Mouse (Mus musculus) intestine, postnatal 0 days (tissue): Measurements from ENCODE around the gene Alox8. TPM values are rescaled to one million over a fixed set of nuclear protein-coding genes. Genes with fewer than 3 reads are reported as not detected.

Source experiments
- ATAC-seq: fragments of 200-750 bp; cut with Nextera tagmentation; 2 replicates; pipeline ENCODE4 v1.8.0; 2017; ENCODE audit warnings: mild to moderate bottlenecking, moderate TSS enrichment, moderate library complexity
- H3K27ac ChIP-seq: fragments of 300-500 bp; sonication (generic); 2 replicates; pipeline ENCODE4 v1.5.1; 2014; ENCODE audit warnings: mild to moderate bottlenecking, low read depth, low read length, moderate library complexity
- H3K27me3 ChIP-seq: fragments of 300-500 bp; sonication (generic); replicated peaks from 2 replicates; pipeline ENCODE4 v1.6.1; 2014; ENCODE audit warnings: low read length, mixed read lengths; ENCODE audit not compliant: control insufficient read depth, insufficient read depth
- H3K36me3 ChIP-seq: fragments of 300-500 bp; sonication (generic); 2 replicates; pipeline ENCODE4 v1.6.1; 2014; ENCODE audit warnings: mild to moderate bottlenecking, moderate library complexity; ENCODE audit not compliant: control insufficient read depth, insufficient read depth
- H3K4me1 ChIP-seq: fragments of 300-500 bp; sonication (generic); replicated peaks from 2 replicates; pipeline ENCODE4 v1.6.1; 2014; ENCODE audit warnings: antibody characterized with exemption, low read length, mixed read lengths; ENCODE audit not compliant: control insufficient read depth, insufficient read depth
- H3K4me2 ChIP-seq: fragments of 300-500 bp; sonication (generic); replicated peaks from 2 replicates; pipeline ENCODE4 v1.6.1; 2014; ENCODE audit warnings: low read depth, mild to moderate bottlenecking, moderate library complexity
- H3K4me3 ChIP-seq: fragments of 300-500 bp; sonication (generic); 2 replicates; pipeline ENCODE4 v1.5.1; 2014; ENCODE audit warnings: low read depth, low read length
- H3K9ac ChIP-seq: fragments of 300-500 bp; sonication (generic); 2 replicates; pipeline ENCODE4 v1.6.1; 2014; ENCODE audit warnings: mild to moderate bottlenecking, low read depth, low read length
- H3K9me3 ChIP-seq: fragments of 300-500 bp; sonication (generic); 2 replicates; pipeline ENCODE4 v1.6.1; 2016; ENCODE audit warnings: mixed run types; ENCODE audit not compliant: control insufficient read depth
- CTCF ChIP-seq: sonication (generic); IDR thresholded peaks from 2 replicates; pipeline ENCODE4 v1.5.1; 2016; ENCODE audit warnings: low read depth, mild to moderate bottlenecking, control low read depth, antibody characterized with exemption, moderate library complexity
- WGBS: fragments of 180-500 bp; shearing (Covaris S2); extraction: QIAGEN DNeasy Blood & Tissue Kit; methylation state at CpG from one replicate; pipeline ENCODE4 v1.1.7; 2014; 5-methylcytosine and 5-hydroxymethylcytosine counted together
- polyA plus RNA-seq: library from polyadenylated mRNA; unstranded; fragments of >200 nt; fragmentation: Nextera tagmentation; extraction: Ambion mirVana; gene quantifications from 2 replicates; pipeline ENCODE4 v1.2.1, GENCODE M21; 2015

Gene Alox8
- polyA plus RNA-seq, 1 experiment from 2014 or later, result not detected

DNA sequence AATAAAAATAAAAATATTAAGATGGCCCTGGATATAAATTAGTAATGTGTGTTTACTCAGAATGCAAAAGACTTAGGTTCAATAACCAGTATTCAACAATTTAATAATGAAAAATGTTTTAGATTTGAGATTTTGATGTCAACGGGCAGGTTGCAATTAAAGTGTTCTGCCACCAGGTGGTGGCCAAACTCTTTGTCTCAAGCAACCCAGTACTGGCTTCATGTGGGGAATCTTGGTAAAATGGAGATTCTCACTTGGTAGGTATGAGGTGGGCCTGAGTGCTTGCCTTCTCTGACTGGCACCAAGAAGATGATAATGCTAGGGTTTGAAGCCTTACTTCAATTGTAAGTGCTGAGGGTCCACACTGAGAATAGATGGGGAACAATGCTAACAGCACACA lies 4.8 kb downstream of the Alox8 start:
- no peak for ATAC-seq
- Histone ChIP-seq H3K36me3 (no peaks in the 10 kb centered on the region), H3K9ac (no peak overlapping the region), H3K27ac (no peak overlapping the region), H3K27me3 (peaks cover 19% of the 10 kb centered on the region), H3K4me1 (no peaks in the 10 kb centered on the region), H3K9me3 (no peaks in the 10 kb centered on the region), H3K4me2 (no peak overlapping the region), H3K4me3 (no peak overlapping the region)
- peak; percentile 85 for TF ChIP-seq CTCF
- 0% methylated on average over 1 of the region's 1 CpGs for WGBS

DNA sequence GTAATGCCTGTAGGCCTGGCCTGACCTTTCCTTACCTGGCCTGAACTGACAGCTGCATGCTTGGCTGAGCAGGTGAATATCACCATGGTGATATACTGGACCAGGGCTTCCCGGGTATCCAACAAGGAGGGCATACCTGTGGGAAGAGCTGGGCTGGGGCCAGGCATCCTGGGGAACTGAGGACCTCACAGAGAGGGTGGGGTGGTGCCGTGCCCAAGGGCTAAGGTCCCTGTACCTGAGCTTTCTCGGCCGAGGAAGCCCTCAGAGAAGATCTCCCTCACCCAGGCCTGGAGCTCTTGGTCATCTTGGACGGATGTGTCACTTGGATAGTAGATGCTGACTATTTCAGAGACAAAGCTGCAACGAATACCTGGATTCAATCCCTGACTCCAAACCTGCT lies 11.7 kb downstream of the Alox8 start:
- no peaks in the 10 kb centered on the region for H3K4me1 ChIP-seq
- H3K36me3 ChIP-seq, result no peaks in the 10 kb centered on the region
- H3K9me3 ChIP-seq, result no peaks in the 10 kb centered on the region
- ATAC-seq, result no peak
- H3K4me3 ChIP-seq, result no peak overlapping the region
- H3K27me3 ChIP-seq, result no peaks in the 10 kb centered on the region
- TF ChIP-seq CTCF, result no peak
- H3K9ac ChIP-seq, result no peak overlapping the region
- no peak overlapping the region for H3K4me2 ChIP-seq
- WGBS, result 76% methylated on average over 6 of the region's 6 CpGs
- H3K27ac ChIP-seq, result no peak overlapping the region

- no peaks in the 10 kb centered on the region for H3K9me3 ChIP-seq
- no peak overlapping the region for H3K4me2 ChIP-seq
- 84% methylated on average over 5 of the region's 5 CpGs for WGBS
- no peak overlapping the region for H3K9ac ChIP-seq
- no peak for TF ChIP-seq CTCF
- H3K27me3 ChIP-seq, result no peaks in the 10 kb centered on the region
- no peak overlapping the region for H3K4me3 ChIP-seq
- no peaks in the 10 kb centered on the region for H3K4me1 ChIP-seq
- H3K36me3 ChIP-seq, result no peaks in the 10 kb centered on the region
- no peak overlapping the region for H3K27ac ChIP-seq
- no peak for ATAC-seq
Measured at GRCm38 (mm10) chr11:69185031-69185430, 12.6 kb downstream of the Alox8 start.

GRCm38 (mm10) chr11:69180120-69180519 lies 17.5 kb downstream of the Alox8 start:
- H3K4me2 ChIP-seq, result no peak overlapping the region
- H3K4me1 ChIP-seq, result no peaks in the 10 kb centered on the region
- no peaks in the 10 kb centered on the region for H3K27me3 ChIP-seq
- WGBS, result 77% methylated on average over 4 of the region's 4 CpGs
- H3K9ac ChIP-seq, result no peak overlapping the region
- H3K27ac ChIP-seq, result no peak overlapping the region
- H3K9me3 ChIP-seq, result no peaks in the 10 kb centered on the region
- no peak overlapping the region for H3K4me3 ChIP-seq
- TF ChIP-seq CTCF, result 0 out of 2 replicates have a peak, but pooled peaks have one; percentile 13
- H3K36me3 ChIP-seq, result no peaks in the 10 kb centered on the region
- no peak for ATAC-seq

DNA sequence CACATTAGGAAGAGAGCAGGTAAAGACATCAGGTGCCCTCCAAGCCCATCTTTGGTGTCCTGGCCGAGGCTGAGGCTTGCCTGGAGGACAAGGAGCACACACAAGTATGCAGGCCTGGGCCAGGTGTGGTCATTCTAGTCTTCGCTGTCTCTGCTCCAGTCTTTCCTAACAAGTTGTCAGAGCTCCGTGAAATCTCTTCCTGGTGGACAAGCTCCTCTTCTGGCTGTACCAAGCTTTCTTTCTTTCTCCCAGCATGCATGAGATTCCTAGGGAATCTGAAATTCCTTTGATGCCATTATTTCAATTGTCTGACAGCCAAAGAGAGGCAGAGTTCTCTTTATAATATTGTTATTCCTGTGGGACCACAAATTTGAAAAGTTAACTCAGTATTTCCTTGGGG lies 18.1 kb downstream of the Alox8 start:
- no peak overlapping the region for H3K9ac ChIP-seq
- no peaks in the 10 kb centered on the region for H3K36me3 ChIP-seq
- H3K27ac ChIP-seq, result no peak overlapping the region
- TF ChIP-seq CTCF, result no peak
- no peak for ATAC-seq
- no peaks in the 10 kb centered on the region for H3K27me3 ChIP-seq
- no peak overlapping the region for H3K4me2 ChIP-seq
- no peak overlapping the region for H3K4me3 ChIP-seq
- H3K4me1 ChIP-seq, result no peaks in the 10 kb centered on the region
- WGBS, result 56% methylated on average over 3 of the region's 3 CpGs
- no peaks in the 10 kb centered on the region for H3K9me3 ChIP-seq

GRCm38 (mm10) chr11:69178525-69178924 lies 19.1 kb downstream of the Alox8 start:
- Histone ChIP-seq H3K36me3 (no peaks in the 10 kb centered on the region), H3K9ac (no peak overlapping the region), H3K9me3 (no peaks in the 10 kb centered on the region), H3K4me3 (no peak overlapping the region), H3K27me3 (no peaks in the 10 kb centered on the region), H3K4me1 (no peaks in the 10 kb centered on the region), H3K27ac (no peak overlapping the region), H3K4me2 (no peak overlapping the region)
- ATAC-seq, result no peak
- TF ChIP-seq CTCF, result no peak
- 80% methylated on average over 3 of the region's 3 CpGs for WGBS

- no peak for TF ChIP-seq CTCF
- Histone ChIP-seq H3K4me3 (no peak overlapping the region), H3K4me1 (no peaks in the 10 kb centered on the region), H3K4me2 (no peak overlapping the region), H3K9me3 (no peaks in the 10 kb centered on the region), H3K27me3 (no peaks in the 10 kb centered on the region), H3K27ac (no peak overlapping the region), H3K36me3 (no peaks in the 10 kb centered on the region), H3K9ac (no peak overlapping the region; the same call in 1 of the 2 replicates)
- no peak for ATAC-seq
- 82% methylated on average over 7 of the region's 7 CpGs for WGBS
Measured at GRCm38 (mm10) chr11:69174722-69175121, 22.9 kb downstream of the Alox8 start.
